Mouse (Mus musculus) cortical plate, adult 2 months (tissue): Measurements from ENCODE around the gene Tab2.

Source experiments
- CTCF ChIP-seq: fragments of 200-500 bp; IDR thresholded peaks from 2 replicates; pipeline ENCODE4 v1.5.1; 2011; ENCODE audit warnings: mild to moderate bottlenecking, control low read depth, low read length; ENCODE audit not compliant: insufficient read depth; ENCODE audit errors: extremely low read depth
- POLR2A ChIP-seq: fragments of 200-500 bp; IDR thresholded peaks from 2 replicates; pipeline ENCODE4 v1.6.1; 2011; ENCODE audit warnings: mild to moderate bottlenecking, low read length, control low read depth; ENCODE audit not compliant: insufficient read depth; ENCODE audit errors: extremely low read depth

GRCm38 (mm10) chr10:7904157-7904556 lies 51.9 kb downstream of the Tab2 start:
- TF ChIP-seq CTCF (no peak), POLR2A (no peak)
